Mouse (Mus musculus) ES-E14 (cell line): ENCODE data around the gene Dip2b. TPM values are rescaled to one million over a fixed set of nuclear protein-coding genes. Genes with fewer than 3 reads are reported as not detected.

ENCODE experiments used
- DNase-seq: peaks from one replicate; pipeline ENCODE4 v3.0.0-alpha.2; 2013; ENCODE audit warnings: low read depth, low spot score
- H3K27ac ChIP-seq: 2 replicates; pipeline ENCODE4 v1.5.1; 2012; ENCODE audit warnings: low read depth, mild to moderate bottlenecking, low read length, moderate library complexity, mixed read lengths; ENCODE audit not compliant: poor library complexity, insufficient read depth, severe bottlenecking
- H3K36me3 ChIP-seq: 2 replicates; pipeline ENCODE4 v1.6.1; 2012; ENCODE audit warnings: mild to moderate bottlenecking, low read length, moderate library complexity, mixed read lengths; ENCODE audit not compliant: control insufficient read depth, poor library complexity, insufficient read depth, severe bottlenecking
- H3K4me1 ChIP-seq, 2 experiments: fragments of 150-350 bp in 1 of 2; sonication (generic) in 1 of 2; 2 replicates each; pipeline ENCODE4 v1.6.1; 2012; ENCODE audit warnings: low read length in 2 of 2, mild to moderate bottlenecking in 1 of 2, mixed read lengths in 1 of 2; ENCODE audit not compliant: control insufficient read depth in 2 of 2, insufficient read depth in 2 of 2, poor library complexity in 1 of 2
- H3K4me3 ChIP-seq, 2 experiments: fragments of 150-350 bp in 1 of 2; sonication (generic) in 1 of 2; 2 replicates each; pipeline ENCODE4 v1.5.1; 2012; ENCODE audit warnings: low read length in 2 of 2, low read depth in 1 of 2, mild to moderate bottlenecking in 1 of 2, mixed read lengths in 1 of 2; ENCODE audit not compliant: insufficient read depth in 1 of 2, poor library complexity in 1 of 2, severe bottlenecking in 1 of 2
- H3K9ac ChIP-seq: 2 replicates; pipeline ENCODE4 v1.6.1; 2012; ENCODE audit warnings: low read depth, mild to moderate bottlenecking, low read length, mixed read lengths; ENCODE audit not compliant: poor library complexity, insufficient read depth, severe bottlenecking
- H3K9me3 ChIP-seq: fragments of 150-350 bp; sonication (generic); 2 replicates; pipeline ENCODE4 v1.6.1; 2012; ENCODE audit warnings: low read depth, mild to moderate bottlenecking, low read length; ENCODE audit not compliant: control insufficient read depth, insufficient read depth
- CHD2 ChIP-seq: IDR thresholded peaks from 2 replicates; pipeline ENCODE4 v1.6.1; 2014; ENCODE audit warnings: mild to moderate bottlenecking, low read depth, low read length, inconsistent platforms
- HCFC1 ChIP-seq: IDR thresholded peaks from 2 replicates; pipeline ENCODE4 v1.6.1; 2012; ENCODE audit warnings: low read length, inconsistent platforms, borderline replicate concordance; ENCODE audit not compliant: insufficient read depth
- MAFK ChIP-seq: IDR thresholded peaks from 2 replicates; pipeline ENCODE4 v1.6.1; 2014; ENCODE audit warnings: mild to moderate bottlenecking, low read depth, low read length, inconsistent platforms; ENCODE audit not compliant: insufficient read depth
- ZC3H11A ChIP-seq: IDR thresholded peaks from 2 replicates; pipeline ENCODE4 v1.6.1; 2012; ENCODE audit warnings: low read depth, mild to moderate bottlenecking, inconsistent platforms, low read length, borderline replicate concordance
- ZNF384 ChIP-seq: IDR thresholded peaks from 2 replicates; pipeline ENCODE4 v1.6.1; 2012; ENCODE audit warnings: low read depth, low read length, inconsistent platforms
- in situ Hi-C, 2 experiments: fragments of 600-800 bp; cut with MboI; formaldehyde crosslinking; loops; one replicate each; pipeline ENCODE4 v1.15.1; 2025; ENCODE audit warnings: low sequenced_read_pairs in 2 of 2, inconsistent platforms in 1 of 2; ENCODE audit not compliant: unreplicated experiment in 2 of 2
- total RNA-seq: library from RNA; depleted of rRNA; stranded (reverse); fragments of 300-350 nt; gene quantifications from 2 replicates; pipeline ENCODE4 v1.2.3, GENCODE M21; 2012

Dip2b gene
- total RNA-seq, 1 experiment: 21.1 TPM

- H3K4me3 ChIP-seq: no peak overlapping the region
- peaks cover 33% of the 10 kb centered on the region for H3K36me3 ChIP-seq
- no peak for TF ChIP-seq ZNF384
- TF ChIP-seq CHD2: no peak
- TF ChIP-seq HCFC1: no peak
- no peak for TF ChIP-seq ZC3H11A
- no peak for TF ChIP-seq MAFK
- no peak overlapping the region for H3K9ac ChIP-seq
- no peak for DNase-seq
- peaks cover 15 to 24% of the 10 kb centered on the region in 2 experiments for H3K4me1 ChIP-seq
- no peaks in the 10 kb centered on the region for H3K9me3 ChIP-seq
- no peak overlapping the region for H3K27ac ChIP-seq
- in situ Hi-C loops: no loop called here
Observed at GRCm38 (mm10) chr15:100245951-100246350, 207.5 kb downstream of the Dip2b start.

- TF ChIP-seq MAFK: no peak
- in situ Hi-C loops: no loop called here
- peaks cover 17 to 23% of the 10 kb centered on the region in 2 experiments for H3K4me1 ChIP-seq
- no peak for DNase-seq
- no peaks in the 10 kb centered on the region for H3K9me3 ChIP-seq
- peak overlapping the region; percentile 77; the same call in 1 of the 2 replicates for H3K27ac ChIP-seq
- H3K4me3 ChIP-seq: peak overlapping the region; percentile 26 to 32
- H3K36me3 ChIP-seq: peaks cover 30% of the 10 kb centered on the region
- H3K9ac ChIP-seq: peak overlapping the region; percentile 54; the same call in 1 of the 2 replicates
Observed at GRCm38 (mm10) chr15:100247296-100247695, 208.8 kb downstream of the Dip2b start.

DNA sequence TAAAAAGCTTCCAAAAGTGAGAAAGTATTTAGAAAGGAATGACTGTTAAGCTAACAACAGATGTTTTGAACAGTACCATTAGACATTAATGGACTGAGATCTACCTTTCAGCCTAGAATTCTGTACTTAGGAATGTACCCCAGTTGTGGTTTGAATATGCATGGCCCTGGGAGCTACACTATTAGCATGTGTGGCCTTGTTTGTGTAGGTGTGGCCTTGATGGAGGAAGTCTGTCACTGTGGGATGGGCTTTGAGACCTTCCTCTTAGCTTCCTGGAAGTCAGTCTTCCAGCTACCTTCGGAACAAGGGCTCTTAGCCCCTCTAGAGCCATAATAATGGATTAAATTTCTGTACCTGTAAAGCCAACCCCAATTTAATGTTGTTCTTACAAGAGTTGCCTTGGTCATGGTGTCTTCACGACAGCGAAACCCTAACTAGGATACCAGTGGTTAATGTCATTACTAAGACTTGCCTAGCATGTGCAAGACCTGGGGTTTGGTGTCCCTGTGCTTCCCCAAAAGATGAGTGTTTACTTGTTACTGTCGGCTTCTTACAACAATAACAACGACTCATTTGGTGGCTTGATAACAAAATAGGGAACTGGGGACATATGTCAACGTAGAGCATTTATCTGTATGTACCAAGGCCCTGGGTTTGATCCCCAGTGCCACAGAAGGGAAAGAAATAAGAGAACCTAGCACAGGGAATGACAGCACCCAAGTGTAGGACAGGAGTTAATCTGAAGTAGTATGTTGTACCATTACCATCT, 210.4 kb downstream of the Dip2b start:
- in situ Hi-C loops: no loop called here
- TF ChIP-seq HCFC1 (no peak), MAFK (no peak), ZNF384 (no peak), ZC3H11A (no peak), CHD2 (no peak)
- Histone ChIP-seq H3K9me3 (no peaks in the 10 kb centered on the region), H3K4me3 (no peak overlapping the region), H3K9ac (no peak overlapping the region; the same call in 1 of the 2 replicates), H3K36me3 (peaks cover 37% of the 10 kb centered on the region), H3K4me1 (peaks cover 17 to 28% of the 10 kb centered on the region in 2 experiments), H3K27ac (peak overlapping the region; percentile 56; the same call in 1 of the 2 replicates)
- DNase-seq: no peak

GRCm38 (mm10) chr15:100251153-100251780, 212.8 kb downstream of the Dip2b start:
- H3K36me3 ChIP-seq: peaks cover 43% of the 10 kb centered on the region

More at GRCm38 (mm10) chr15:100251153-100251780, 212.8 kb downstream of the Dip2b start:
- H3K9ac ChIP-seq: peak overlapping the region; percentile 17; the same call in 1 of the 2 replicates
- TF ChIP-seq CHD2: no peak
- TF ChIP-seq HCFC1: no peak
- peak; percentile 88 for TF ChIP-seq MAFK
- no peak for TF ChIP-seq ZNF384
- H3K4me1 ChIP-seq: peaks cover 20 to 27% of the 10 kb centered on the region in 2 experiments
- no peak overlapping the region for H3K4me3 ChIP-seq
- no peak for DNase-seq
- H3K9me3 ChIP-seq: no peaks in the 10 kb centered on the region
- H3K27ac ChIP-seq: peak overlapping the region; percentile 49; the same call in 1 of the 2 replicates
- in situ Hi-C loops: no loop called here
